Mouse (Mus musculus) lung, adult 2 months (tissue): ENCODE measurements around the gene Chrd. TPM values are rescaled to one million over a fixed set of nuclear protein-coding genes. Genes with fewer than 3 reads are reported as not detected.
A peak's percentile ranks its signal among the peaks of the same experiment; 100 is the strongest.

Experiments used
- DNase-seq: peaks from one replicate; pipeline ENCODE4 v3.0.0; 2022
- H3K4me1 ChIP-seq: fragments of 200-500 bp; 2 replicates; pipeline ENCODE4 v1.6.1; 2011; ENCODE audit warnings: low read length; ENCODE audit not compliant: control insufficient read depth, insufficient read depth
- H3K4me3 ChIP-seq: fragments of 200-500 bp; replicated peaks from 2 replicates; pipeline ENCODE3; 2011; ENCODE audit warnings: low read depth, mild to moderate bottlenecking, control low read depth, low read length; ENCODE audit errors: extremely low read depth
- CTCF ChIP-seq: fragments of 200-500 bp; IDR thresholded peaks from 2 replicates; pipeline ENCODE4 v1.5.1; 2011; ENCODE audit warnings: mild to moderate bottlenecking, low read length, control low read depth; ENCODE audit not compliant: insufficient read depth
- POLR2A ChIP-seq: fragments of 200-500 bp; IDR thresholded peaks from 2 replicates; pipeline ENCODE4 v1.6.1; 2011; ENCODE audit warnings: low read depth, mild to moderate bottlenecking, control low read depth, low read length, borderline replicate concordance; ENCODE audit errors: extremely low read depth
- WGBS: fragments of 180-500 bp; shearing (Covaris S2); methylation state at CpG from one replicate; pipeline ENCODE4 v1.1.7; 2018; 5-methylcytosine and 5-hydroxymethylcytosine counted together
- polyA plus RNA-seq: library from polyadenylated mRNA; depleted of rRNA; stranded (reverse); fragments of >200 nt; gene quantifications from 2 replicates; pipeline ENCODE4 v1.2.3, GENCODE M21; 2012

Gene Chrd
- polyA plus RNA-seq, 1 experiment: 4.4 TPM

DNA sequence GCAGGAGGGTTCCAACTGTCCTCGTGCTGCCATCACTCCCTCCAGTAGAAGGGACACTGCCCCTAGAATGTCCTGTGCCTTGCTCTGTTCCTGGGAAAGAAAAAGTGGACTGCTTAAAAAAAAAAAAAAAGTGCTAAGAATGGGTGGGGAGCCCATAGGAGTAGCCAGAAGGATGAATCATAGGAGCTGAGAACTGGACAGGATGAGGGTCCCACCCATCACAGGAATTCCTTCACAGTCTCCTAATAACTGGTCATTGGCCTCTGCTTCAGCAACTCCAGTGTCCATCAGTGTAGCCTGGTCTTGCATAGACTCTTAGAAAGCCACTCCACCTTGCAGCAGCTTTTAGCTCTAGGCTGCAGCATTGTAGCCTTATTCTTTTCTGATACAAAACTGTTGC is 6.5 kb upstream of the Chrd start:
- DNase-seq: no peak
- WGBS: 47% methylated on average over 1 of the region's 1 CpGs
- H3K4me3 ChIP-seq: no peak overlapping the region
- TF ChIP-seq CTCF (no peak), POLR2A (no peak)
- no peaks in the 10 kb centered on the region for H3K4me1 ChIP-seq

DNA sequence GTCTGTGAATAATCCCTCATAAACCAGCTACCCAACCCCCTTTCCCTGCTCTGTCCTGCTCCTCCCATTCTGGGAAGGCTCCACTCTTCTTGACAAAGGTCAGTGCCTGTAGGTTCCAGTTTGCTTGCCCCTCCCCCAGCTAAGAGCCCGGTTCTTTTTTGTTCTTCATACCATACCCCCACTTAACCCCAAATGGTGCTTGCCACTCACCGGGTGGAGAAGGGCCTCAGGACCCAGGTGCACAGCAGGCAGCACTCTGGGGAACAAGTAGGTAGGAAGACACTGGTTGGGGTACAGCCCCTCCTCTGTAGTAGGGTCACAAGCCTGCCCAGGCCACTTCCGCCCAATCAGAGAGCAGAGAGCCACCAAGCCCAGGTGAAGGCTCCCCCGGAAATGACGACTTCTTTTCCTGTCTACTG is 2.6 kb upstream of the Chrd start:
- DNase-seq: no peak
- Histone ChIP-seq H3K4me3 (no peak overlapping the region), H3K4me1 (0 out of 2 replicates have a peak, but pooled peaks cover 3% of the 10 kb centered on the region)
- TF ChIP-seq POLR2A (no peak), CTCF (no peak)
- 29% methylated on average over 5 of the region's 5 CpGs for WGBS

GRCm38 (mm10) chr16:20731688-20732087 is 1.2 kb upstream of the Chrd start:
- Histone ChIP-seq H3K4me1 (0 out of 2 replicates have a peak, but pooled peaks cover 3% of the 10 kb centered on the region), H3K4me3 (no peak overlapping the region)
- TF ChIP-seq CTCF (no peak), POLR2A (no peak)
- no peak for DNase-seq
- WGBS: 68% methylated on average over 5 of the region's 5 CpGs

GRCm38 (mm10) chr16:20732251-20732924 is 539 bp upstream of the Chrd start:
- Histone ChIP-seq H3K4me1 (0 out of 2 replicates have a peak, but pooled peaks cover 3% of the 10 kb centered on the region), H3K4me3 (peak overlapping the region; percentile 57)
- WGBS: 3% methylated on average over 27 of the region's 30 CpGs
- no peak for DNase-seq
- TF ChIP-seq POLR2A: no peak
- TF ChIP-seq CTCF: no peak

GRCm38 (mm10) chr16:20733731-20734730 is 1.1 kb downstream of the Chrd start, which contains the start of gene Thpo:
TSS of gene Thpo (minus strand) at chr16:20734511.
- 9% methylated on average over 45 of the region's 45 CpGs for WGBS
- H3K4me1 ChIP-seq: 0 out of 2 replicates have a peak, but pooled peaks cover 3% of the 10 kb centered on the region
- peak within 1 kb of the TSS; percentile 57 for H3K4me3 ChIP-seq
- no peak for DNase-seq
- TF ChIP-seq POLR2A (no peak), CTCF (no peak)

- 69% methylated on average over 5 of the region's 5 CpGs for WGBS
- H3K4me3 ChIP-seq: no peak overlapping the region
- 0 out of 2 replicates have a peak, but pooled peaks cover 3% of the 10 kb centered on the region for H3K4me1 ChIP-seq
- DNase-seq: no peak
- TF ChIP-seq POLR2A: no peak
- TF ChIP-seq CTCF: no peak
These were observed 2.7 kb downstream of the Chrd start for GRCm38 (mm10) chr16:20735651-20736050.

DNA sequence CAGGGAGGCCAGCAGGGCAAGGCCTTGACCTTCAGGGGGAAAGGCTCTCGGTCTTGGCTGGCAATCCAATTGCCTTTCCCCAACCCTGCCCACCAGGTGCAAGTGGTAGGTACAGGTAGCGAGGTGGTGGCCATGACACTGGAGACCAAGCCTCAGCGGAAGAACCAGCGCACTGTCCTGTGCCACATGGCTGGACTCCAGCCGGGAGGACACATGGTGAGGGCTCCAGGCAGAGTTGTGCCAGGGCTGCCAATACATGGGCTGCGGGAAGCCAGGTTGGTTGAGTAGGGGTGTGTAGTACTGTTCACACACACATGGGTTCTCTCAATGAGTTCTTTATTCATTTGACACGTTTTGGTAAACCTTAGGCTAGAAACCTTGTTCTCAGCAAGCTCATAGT is 3.2 kb downstream of the Chrd start:
- no peak for DNase-seq
- TF ChIP-seq POLR2A (no peak), CTCF (no peak)
- WGBS: 85% methylated on average over 7 of the region's 7 CpGs
- H3K4me3 ChIP-seq: no peak overlapping the region
- 0 out of 2 replicates have a peak, but pooled peaks cover 3% of the 10 kb centered on the region for H3K4me1 ChIP-seq

GRCm38 (mm10) chr16:20736823-20737222 is 3.9 kb downstream of the Chrd start:
- TF ChIP-seq POLR2A (no peak), CTCF (no peak)
- WGBS: 81% methylated on average over 5 of the region's 5 CpGs
- 0 out of 2 replicates have a peak, but pooled peaks cover 3% of the 10 kb centered on the region for H3K4me1 ChIP-seq
- DNase-seq: no peak
- no peak overlapping the region for H3K4me3 ChIP-seq

DNA sequence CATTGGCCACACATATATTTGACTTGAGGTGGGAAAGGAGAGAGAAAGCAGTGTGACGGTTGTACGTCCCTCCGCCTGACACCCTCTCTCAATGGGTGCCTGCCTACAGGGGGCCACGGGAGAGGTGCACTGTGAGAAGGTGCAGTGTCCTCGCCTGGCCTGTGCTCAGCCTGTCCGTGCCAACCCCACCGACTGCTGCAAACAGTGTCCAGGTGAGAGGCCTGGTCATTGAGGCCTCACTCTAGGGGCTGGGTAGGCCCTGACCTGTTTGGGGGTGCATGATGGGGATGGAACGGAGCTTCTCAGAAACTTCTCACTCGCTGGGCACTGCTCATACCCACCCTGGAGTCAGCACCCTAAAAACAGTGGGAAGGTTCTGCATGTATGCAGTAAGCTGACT is 6.9 kb downstream of the Chrd start:
- no peak for DNase-seq
- TF ChIP-seq CTCF (no peak), POLR2A (no peak)
- 92% methylated on average over 9 of the region's 9 CpGs for WGBS
- Histone ChIP-seq H3K4me1 (no peaks in the 10 kb centered on the region), H3K4me3 (no peak overlapping the region)
